Mouse (Mus musculus): ENCODE measurements around the gene Awat1.
A peak's percentile ranks its signal among the peaks of the same experiment; 100 is the strongest.

The Awat1 gene

GRCm38 (mm10) chrX:100571951-100572350, at the start of gene Awat1:
TSS of gene Awat1 (plus strand) at chrX:100572251.
- no peak for DNase-seq

DNA sequence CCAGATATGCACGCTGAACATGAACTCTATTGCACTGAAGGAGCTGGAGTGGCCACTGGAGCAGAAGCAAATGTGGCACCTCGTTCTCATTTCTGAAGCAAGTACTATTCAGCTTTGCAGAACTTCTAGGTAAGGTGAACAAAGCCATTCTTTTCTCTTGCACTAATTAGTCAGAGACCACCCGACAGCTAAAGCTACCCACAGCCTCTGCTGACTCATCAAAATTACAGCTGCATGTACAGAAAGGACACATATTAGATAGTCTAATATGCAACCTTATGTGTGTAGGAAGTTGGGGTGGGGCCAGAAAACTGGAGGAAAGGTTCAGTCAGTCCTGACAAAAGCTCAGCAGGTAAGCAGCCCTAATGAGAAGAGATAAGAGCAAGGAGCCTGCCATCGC, 47.6 kb upstream of the Awat1 start, which contains the start of gene Dgat2l6:
Gene Dgat2l6 (plus strand): TSS at position 368 of the 400 bp plus-strand sequence.
- no peak for DNase-seq

GRCm38 (mm10) chrX:100556026-100556425, 16.0 kb upstream of the Awat1 start:
- no peak for DNase-seq

DNA sequence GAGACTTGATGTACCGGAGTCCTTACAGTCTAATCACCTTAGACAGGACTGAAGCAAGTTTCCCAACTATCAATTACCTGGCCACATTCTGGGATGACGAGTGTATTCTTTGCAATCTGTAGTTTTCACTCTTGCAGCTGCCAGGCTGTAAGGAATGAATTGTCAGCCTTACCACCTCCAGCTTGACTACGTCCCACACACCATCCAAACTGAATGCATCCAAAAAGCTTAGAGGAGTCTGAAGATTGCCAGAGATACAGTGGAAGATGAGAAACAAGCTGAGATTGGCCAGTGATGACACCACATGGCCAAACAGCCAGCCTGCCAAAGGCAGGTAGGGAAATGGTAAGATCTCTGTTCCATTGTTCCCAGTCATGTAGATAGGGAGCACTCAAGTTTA, 6.4 kb upstream of the Awat1 start:
- DNase-seq, result no peak

- no peak for DNase-seq
These were observed 22.7 kb downstream of the Awat1 start, which contains the start of gene P2ry4 for GRCm38 (mm10) chrX:100594791-100595190. TSS of gene P2ry4 (minus strand) at chrX:100594869.

GRCm38 (mm10) chrX:100597439-100597838, 25.4 kb downstream of the Awat1 start:
- no peak for DNase-seq

- DNase-seq, result no peak
These were observed 27.7 kb downstream of the Awat1 start for GRCm38 (mm10) chrX:100599755-100600154.

GRCm38 (mm10) chrX:100605314-100605713, 33.3 kb downstream of the Awat1 start, which contains the start of gene Arr3:
TSS of gene Arr3 (plus strand) at chrX:100605497.
- no peak for DNase-seq

- no peak for DNase-seq
These were observed 46.4 kb downstream of the Awat1 start for GRCm38 (mm10) chrX:100618488-100618887.

GRCm38 (mm10) chrX:100621366-100621765, 49.3 kb downstream of the Awat1 start:
- DNase-seq, result no peak

DNA sequence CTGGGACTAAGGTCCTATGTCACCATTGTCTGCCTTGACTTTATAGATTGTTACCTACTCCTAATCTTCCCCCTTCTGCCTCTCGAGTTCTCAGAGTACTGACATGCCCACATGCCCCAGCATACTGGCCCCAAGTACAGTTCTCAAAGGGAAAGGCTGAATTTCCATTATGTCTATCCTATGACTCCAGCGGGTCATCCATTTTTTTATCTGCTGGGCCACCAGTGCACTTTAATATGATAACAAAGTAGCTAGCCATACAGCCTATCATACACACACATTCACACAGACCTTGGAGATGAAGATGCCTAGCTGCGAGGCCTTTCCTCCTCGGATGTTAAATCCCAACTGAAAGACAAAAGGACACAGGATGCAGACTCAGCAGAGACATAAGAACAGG, 52.2 kb downstream of the Awat1 start:
- DNase-seq, result no peak

DNA sequence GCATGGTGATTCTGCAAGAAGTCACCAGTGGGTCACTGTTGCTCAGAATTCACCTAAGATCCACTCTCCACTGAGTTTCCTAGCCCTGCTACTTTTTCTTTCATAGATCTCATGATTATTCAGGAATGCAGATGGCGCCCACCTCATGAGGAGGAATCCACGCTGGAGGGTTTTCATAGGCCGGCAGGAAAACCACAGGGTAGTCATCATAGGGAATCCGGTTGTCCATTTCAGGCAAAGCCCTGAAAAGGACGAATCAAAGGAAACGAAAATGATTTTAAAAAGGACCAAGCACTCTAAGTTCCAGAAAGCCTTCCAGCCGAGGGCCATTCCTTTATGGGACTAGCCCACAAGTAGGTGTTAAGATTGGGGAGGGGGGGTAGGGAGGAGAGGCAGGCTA, 53.1 kb downstream of the Awat1 start:
- no peak for DNase-seq

DNA sequence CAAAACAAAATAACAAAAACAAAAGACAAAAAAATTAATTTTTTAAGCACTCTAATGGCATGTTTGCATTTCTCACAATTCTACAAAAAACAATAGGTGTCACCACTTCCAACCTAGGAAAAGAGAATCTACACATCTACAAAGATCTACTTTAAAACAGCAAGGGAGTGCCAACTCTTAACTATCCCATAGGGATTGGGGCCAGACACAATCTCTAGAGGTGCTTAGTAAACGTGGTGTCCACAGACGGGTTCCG, 53.4 kb downstream of the Awat1 start, which contains the start of gene Kif4:
Gene Kif4 (plus strand): TSS at position 192 of the 256 bp plus-strand sequence.
- DNase-seq, result no peak

- peak; percentile 80 for DNase-seq
These were observed 54.0 kb downstream of the Awat1 start, which contains the start of gene Pdzd11 for GRCm38 (mm10) chrX:100625802-100626793. TSS of gene Pdzd11 (minus strand) at chrX:100626568.
